Mouse (Mus musculus) monocyte, adult 5-6 weeks (primary cell): ENCODE data around the gene Kcnk5. TPM values are rescaled to one million over a fixed set of nuclear protein-coding genes. Genes with fewer than 3 reads are reported as not detected.

ENCODE experiments used
- ATAC-seq: fragments of 153-309, 156-312 bp; replicated peaks from 2 replicates; pipeline ENCODE4 v1.8.0; 2017; ENCODE audit warnings: mild to moderate bottlenecking; ENCODE audit not compliant: low TSS enrichment, insufficient number of reproducible peaks, severe bottlenecking, poor library complexity, low FRiP score
- total RNA-seq: library from RNA; stranded (forward); fragments of 200-1000, 200-491, 200-594 nt; gene quantifications from 3 replicates; pipeline ENCODE4 v1.2.3, GENCODE M21; 2017

Gene Kcnk5
- total RNA-seq, 1 experiment from 2014 or later: 0.67 TPM

GRCm38 (mm10) chr14:20138484-20139355, 42.9 kb downstream of the Kcnk5 start, which contains the start of gene Saysd1:
Saysd1 (minus strand) TSS chr14:20138534.
- ATAC-seq: no peak

DNA sequence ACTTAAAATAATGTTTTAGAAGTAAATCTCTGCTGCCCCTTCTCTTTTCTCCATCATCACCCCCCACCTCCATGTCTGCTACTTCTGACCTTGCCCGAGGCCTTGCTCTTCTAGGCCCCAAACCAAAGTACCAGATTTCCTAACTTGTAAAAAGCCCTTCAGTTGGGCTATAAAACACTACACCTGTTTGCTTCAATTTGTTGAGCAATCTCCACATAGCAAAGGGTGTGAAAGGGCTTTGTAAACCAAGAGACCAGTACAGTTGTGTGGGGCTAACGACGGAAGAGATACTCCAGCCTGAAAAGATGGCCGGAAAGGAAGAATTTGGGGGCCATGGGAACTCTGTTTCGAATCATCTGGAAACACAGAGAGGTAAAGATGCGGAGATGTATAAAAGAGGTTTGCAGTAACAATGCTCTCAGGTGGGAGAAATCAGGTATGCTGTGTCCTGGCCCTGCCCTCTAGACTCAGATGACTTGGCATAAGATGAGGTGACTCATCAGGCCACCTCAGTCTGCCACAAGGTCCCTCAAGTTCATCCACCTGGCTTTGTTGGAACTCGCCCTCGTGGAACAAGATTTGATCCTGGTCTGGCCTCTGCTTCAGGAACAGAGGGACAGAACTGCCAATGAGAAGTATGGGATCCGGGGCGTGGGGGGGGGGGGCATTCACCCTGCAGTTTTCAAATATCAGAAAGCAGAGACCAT, 46.5 kb downstream of the Kcnk5 start:
- no peak for ATAC-seq

GRCm38 (mm10) chr14:20128162-20128561, 53.4 kb downstream of the Kcnk5 start:
- ATAC-seq: no peak

GRCm38 (mm10) chr14:20127406-20128087, 54.1 kb downstream of the Kcnk5 start:
- no peak for ATAC-seq

GRCm38 (mm10) chr14:20120868-20121267, 60.7 kb downstream of the Kcnk5 start:
- no peak for ATAC-seq

GRCm38 (mm10) chr14:20120012-20120411, 61.6 kb downstream of the Kcnk5 start:
- no peak for ATAC-seq

- ATAC-seq: no peak
Observed at GRCm38 (mm10) chr14:20116149-20116605, 65.4 kb downstream of the Kcnk5 start.

DNA sequence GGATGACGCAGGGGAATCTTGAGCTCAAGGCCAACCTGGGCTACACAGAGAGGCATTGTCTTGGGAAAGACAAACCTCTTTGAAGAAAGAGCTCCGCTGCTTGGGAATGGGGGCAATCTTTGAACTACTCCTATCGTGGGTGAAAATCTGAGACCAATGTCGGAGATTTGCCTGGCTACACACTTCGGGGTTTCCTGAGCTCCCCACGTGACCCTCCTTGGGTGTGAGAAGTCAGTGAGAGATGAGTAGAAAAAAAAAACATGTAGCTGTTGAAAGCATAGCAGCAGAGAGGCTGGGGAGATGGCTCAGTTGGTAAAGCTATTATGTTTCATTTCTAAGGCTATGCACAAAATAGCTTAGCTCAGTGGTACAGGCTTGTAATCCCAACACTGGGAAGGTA, 66.7 kb downstream of the Kcnk5 start:
- no peak for ATAC-seq

GRCm38 (mm10) chr14:20113964-20114363, 67.6 kb downstream of the Kcnk5 start:
- ATAC-seq: peak; percentile 73

GRCm38 (mm10) chr14:20113189-20113961, 68.2 kb downstream of the Kcnk5 start:
- no peak for ATAC-seq

DNA sequence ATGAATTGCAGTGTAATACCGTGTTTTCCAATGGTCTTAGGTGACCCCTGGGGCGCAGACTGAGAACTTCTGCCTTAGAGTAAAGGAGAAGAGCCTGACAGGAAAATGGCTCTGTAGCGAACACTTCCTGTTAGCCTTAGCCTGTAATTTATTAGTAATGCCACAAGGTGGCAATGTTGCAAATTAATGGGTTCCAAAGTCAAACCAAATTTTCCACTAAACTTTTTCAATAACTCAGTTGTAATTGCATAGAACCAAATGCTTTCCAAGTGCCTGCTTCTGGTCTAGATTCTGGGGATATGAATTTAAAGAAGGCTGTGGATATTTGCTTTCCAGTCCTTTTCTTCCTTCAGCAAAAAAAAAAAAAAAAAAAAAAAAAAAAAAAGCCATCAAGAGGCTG, 69.4 kb downstream of the Kcnk5 start:
- no peak for ATAC-seq

DNA sequence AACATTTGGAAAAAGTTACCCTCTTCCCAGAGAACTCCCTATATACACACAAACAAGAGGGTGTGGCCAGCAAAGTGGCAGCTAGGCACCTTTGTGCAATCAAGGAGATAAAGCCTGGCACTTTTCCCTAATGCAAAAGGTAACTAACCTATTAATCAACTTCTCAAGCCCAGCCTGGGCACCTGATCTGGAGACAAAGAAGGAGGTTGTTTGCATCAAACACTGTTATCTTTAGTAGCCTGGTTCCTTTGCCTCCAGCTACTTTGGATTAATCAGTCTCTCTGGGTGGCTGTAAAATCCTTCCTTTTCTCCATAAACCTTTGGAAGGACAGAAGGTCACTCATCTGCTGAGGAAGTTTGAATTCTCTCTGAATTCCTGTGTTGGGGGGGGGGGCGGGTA, 70.7 kb downstream of the Kcnk5 start:
- no peak for ATAC-seq

- ATAC-seq: no peak
Observed at GRCm38 (mm10) chr14:20106271-20106670, 75.3 kb downstream of the Kcnk5 start.

DNA sequence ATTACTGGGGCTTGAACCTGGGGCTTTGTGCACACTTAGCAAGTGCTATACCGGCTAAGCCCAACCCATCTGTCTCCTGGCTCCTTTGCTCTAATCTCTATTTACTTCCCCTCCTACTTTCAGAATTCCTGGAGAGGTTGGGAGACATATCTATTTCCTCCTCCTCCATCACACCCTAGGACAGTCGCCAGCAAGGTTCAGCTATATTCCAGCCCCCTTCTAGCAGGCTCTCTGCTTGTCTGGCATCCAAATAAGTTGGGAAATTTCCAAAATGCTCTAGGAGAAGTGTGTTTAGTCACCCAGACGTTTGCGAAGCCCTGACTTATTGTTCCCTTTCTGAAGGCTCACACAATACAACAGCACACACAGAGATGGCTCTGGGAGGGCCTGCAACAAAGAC, 78.4 kb downstream of the Kcnk5 start:
- ATAC-seq: no peak

GRCm38 (mm10) chr14:20098061-20098460, 83.5 kb downstream of the Kcnk5 start:
- ATAC-seq: no peak

GRCm38 (mm10) chr14:20094942-20095341, 86.7 kb downstream of the Kcnk5 start:
- ATAC-seq: no peak

- no peak for ATAC-seq
Observed at GRCm38 (mm10) chr14:20093493-20093892, 88.1 kb downstream of the Kcnk5 start.
